Mouse (Mus musculus) embryonic fibroblast, embryonic 13.5 days (primary cell): ENCODE measurements around the gene Tnrc6a.

Source experiments
- CTCF ChIP-seq: IDR thresholded peaks from 2 replicates; pipeline ENCODE4 v1.5.1; 2011; ENCODE audit warnings: mild to moderate bottlenecking, control low read depth, low read length, moderate library complexity, borderline replicate concordance; ENCODE audit not compliant: insufficient read depth
- POLR2A ChIP-seq: IDR thresholded peaks from 2 replicates; pipeline ENCODE4 v1.6.1; 2011; ENCODE audit warnings: low read depth, mild to moderate bottlenecking, control low read depth, low read length, moderate library complexity

- no peak for TF ChIP-seq CTCF
- TF ChIP-seq POLR2A: no peak
These were observed 11.2 kb downstream of the Tnrc6a start for GRCm38 (mm10) chr7:123134876-123135275.
